Mouse (Mus musculus) gastrocnemius, postnatal 25 days (tissue): Measurements from ENCODE around the gene Pex11g. TPM values are rescaled to one million over a fixed set of nuclear protein-coding genes. Genes with fewer than 3 reads are reported as not detected.

Experiments used
- DNase-seq: peaks from one replicate; pipeline ENCODE4 v3.0.0; 2022
- total RNA-seq, 2 experiments: library from RNA; stranded (reverse); gene quantifications; 1 replicate in 1 of 2; 2 replicates in 1 of 2; pipeline ENCODE4 v1.2.3; 2021

Pex11g gene
- total RNA-seq, 2 experiments from 2014 or later: 2.5 to 3.1 TPM

DNA sequence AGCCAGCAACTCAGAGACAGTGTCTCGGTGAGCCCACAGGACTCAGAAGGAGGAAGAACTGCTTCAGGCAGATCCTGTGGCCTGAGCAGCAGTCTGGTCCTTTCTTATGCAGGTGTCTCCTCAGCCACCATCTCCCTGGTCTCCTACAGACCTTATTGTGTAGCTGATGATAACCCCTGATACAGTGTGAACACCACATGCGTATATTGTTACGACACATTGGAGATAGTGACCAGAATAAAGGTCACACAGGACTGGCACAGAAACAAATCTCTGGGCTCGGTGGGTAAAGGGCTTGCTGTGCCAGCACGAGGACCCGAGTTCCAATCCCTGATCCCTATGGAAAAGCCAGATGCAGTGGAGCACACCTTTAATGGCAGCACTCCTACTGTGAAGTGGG is 51.8 kb downstream of the Pex11g start:
- DNase-seq: no peak

DNA sequence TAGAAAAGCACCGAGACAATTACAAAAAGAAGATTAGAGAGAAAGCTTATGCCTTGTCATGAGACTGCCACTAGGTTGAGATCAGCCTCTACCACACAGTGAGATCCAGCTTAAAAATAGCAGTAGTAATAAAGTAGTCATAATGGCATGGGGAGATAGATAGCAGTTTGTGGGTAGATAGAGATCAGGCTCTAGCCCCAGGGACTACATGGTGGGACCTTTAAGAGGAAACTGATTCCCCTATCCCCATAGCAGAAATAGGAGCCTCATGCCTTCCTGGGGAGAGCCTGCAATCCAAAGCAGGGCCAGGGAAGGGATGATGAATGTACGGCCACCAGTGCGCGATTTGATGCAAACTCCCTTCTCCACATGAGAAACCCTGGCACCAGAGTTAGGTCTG is 52.2 kb downstream of the Pex11g start:
- no peak for DNase-seq

DNA sequence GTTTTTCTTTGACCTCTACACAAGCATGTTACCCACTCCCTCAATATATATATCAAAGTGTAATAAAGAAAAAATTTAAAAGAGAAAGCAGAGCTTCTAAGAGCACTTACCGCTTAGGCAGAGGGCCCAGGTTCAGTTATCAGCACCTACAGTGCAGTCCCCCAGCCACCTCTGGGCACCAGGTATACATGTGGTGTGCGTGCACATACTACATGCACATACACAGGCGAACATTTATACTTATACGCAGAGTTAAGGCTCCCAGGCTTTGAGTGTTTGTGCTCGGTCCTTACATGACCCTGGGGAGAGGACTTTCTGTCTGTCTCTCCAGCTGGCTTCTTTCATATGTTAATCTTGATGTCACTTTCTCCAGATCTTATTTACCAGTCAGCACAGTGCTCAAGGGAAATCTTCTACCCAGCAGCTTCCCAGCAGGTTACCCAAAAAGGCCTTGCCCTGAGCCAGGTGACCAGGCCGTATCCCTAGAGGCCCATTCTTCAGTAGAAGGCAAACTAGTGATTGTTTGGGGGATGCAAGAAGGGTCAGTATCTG is 52.8 kb downstream of the Pex11g start:
- no peak for DNase-seq

DNA sequence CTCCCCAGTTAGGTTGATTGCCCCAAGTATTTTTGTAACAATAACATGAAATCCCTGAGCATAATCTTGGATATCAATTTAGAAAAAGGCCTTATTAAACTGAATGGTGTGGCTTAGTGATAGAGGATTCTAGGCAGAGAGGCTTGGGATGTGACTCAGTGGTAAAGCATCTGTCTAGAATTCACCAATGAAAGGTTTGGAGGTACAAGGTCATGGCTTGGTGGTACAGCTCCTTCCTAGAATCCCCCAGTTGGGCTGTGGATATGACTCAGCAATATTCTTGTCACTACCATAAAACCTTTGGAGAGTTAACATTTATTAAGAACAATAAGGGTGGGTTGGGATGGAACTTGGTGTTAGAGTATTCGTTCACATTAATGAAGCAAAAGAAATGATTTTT is 54.7 kb downstream of the Pex11g start:
- DNase-seq: no peak

DNA sequence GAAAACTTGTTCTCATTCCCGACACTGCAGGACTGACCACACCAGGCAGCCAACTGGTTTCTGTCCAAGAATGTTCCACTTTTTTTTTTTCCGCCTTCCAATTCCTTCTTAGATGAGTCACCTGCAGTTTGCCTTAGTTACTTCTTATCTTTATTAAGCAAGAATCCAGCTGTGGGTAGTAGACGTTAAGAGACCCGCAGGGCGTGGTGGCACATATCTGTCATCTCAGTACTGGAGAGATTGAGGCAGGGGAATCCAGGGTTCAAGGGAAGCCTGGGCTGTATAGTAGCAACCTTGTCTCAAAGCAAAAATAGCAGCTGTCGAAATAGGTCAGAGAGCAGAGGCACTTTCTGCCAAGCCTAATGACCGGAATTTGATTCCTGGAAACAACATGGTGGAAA is 55.6 kb downstream of the Pex11g start:
- peak; percentile 20 for DNase-seq

DNA sequence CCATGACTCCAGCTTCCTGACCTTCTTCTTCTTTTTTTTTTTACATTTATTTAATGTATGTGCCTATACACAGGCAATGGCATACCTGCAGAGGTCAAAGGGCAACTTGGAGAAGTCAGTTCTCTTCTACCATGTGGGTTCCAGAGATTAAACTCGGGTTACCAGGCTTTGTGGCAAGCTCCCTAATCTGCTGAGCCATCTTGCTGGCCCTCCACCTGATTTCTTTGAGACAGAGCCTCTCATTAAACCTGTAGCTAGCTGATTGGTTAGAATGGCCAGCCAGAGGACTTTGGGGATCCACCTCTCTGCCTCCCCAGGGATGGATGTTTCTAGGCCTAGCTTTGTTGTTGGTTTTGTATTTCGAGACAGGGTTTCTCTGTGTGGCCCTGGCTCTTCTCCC is 56.4 kb downstream of the Pex11g start:
- no peak for DNase-seq

DNA sequence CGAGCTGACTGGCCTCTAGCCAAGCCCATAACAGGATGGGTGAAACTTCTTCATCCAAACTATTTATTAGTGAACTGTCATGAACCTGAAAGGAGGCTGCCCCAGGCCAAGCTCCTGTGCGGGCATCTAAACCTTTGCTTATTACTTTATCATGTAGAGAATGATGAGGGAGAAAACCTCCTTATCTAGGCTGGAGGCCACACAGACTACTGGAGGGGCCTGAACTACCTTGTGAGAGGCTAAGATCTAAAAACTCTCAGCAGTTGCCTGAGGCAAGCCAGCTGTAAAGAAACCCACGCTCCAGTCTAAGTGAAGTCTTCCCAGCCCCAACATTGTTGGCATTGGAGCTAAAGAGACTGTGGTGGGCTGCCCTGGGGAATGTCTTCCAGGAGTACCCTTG is 60.1 kb downstream of the Pex11g start:
- no peak for DNase-seq

Other genes with a start within 250 kb of the Pex11g start
- gene Insr, start 188.1 kb downstream of the Pex11g start, total RNA-seq: 10 to 100 TPM; 51.6 to 55.8 TPM
- under 1 TPM in 1 of 2 experiments, not detected in 1; 0.24 TPM for gene A430078G23Rik, start 114.3 kb downstream of the Pex11g start, total RNA-seq
- gene Arhgef18, start 74.7 kb downstream of the Pex11g start, total RNA-seq: 10 to 100 TPM in 1 of 2 experiments, 1 to 10 TPM in 1; 10.0 to 10.5 TPM
- gene Tex45, start 3.2 kb upstream of the Pex11g start, total RNA-seq: not detected
- gene Zfp358, start 25.5 kb upstream of the Pex11g start, total RNA-seq: 10 to 100 TPM; 24.2 to 24.6 TPM
- 10 to 100 TPM; 18.6 to 20.4 TPM for gene Mcoln1, start 32.8 kb upstream of the Pex11g start, total RNA-seq
- gene Pnpla6, start 47.7 kb upstream of the Pex11g start, total RNA-seq: 10 to 100 TPM in 1 of 2 experiments, 1 to 10 TPM in 1; 8.3 to 11.8 TPM
- not detected for gene C330021F23Rik, start 100.3 kb upstream of the Pex11g start, total RNA-seq
- under 1 TPM; 0.61 to 0.67 TPM for gene Camsap3, start 119.6 kb upstream of the Pex11g start, total RNA-seq
- 10 to 100 TPM in 1 of 2 experiments, 1 to 10 TPM in 1; 9.5 to 10.0 TPM for gene Xab2, start 153.6 kb upstream of the Pex11g start, total RNA-seq
- 100 to 1,000 TPM in 1 of 2 experiments, 10 to 100 TPM in 1; 89.9 to 106 TPM for gene Pet100, start 153.9 kb upstream of the Pex11g start, total RNA-seq
- under 1 TPM in 1 of 2 experiments, not detected in 1; 0.67 TPM for gene Pcp2, start 157.9 kb upstream of the Pex11g start, total RNA-seq
- gene Stxbp2, start 163.3 kb upstream of the Pex11g start, total RNA-seq: 1 to 10 TPM; 1.2 to 1.9 TPM
- gene Retn, start 188.1 kb upstream of the Pex11g start, total RNA-seq: 10 to 100 TPM in 1 of 2 experiments, under 1 TPM in 1; 0.97 to 24.5 TPM
- not detected for gene Mcemp1, start 198.1 kb upstream of the Pex11g start, total RNA-seq
- gene Fcor, start 204.7 kb upstream of the Pex11g start, total RNA-seq: 1 to 10 TPM in 1 of 2 experiments, not detected in 1; 7.8 TPM
- 10 to 100 TPM; 17.8 to 18.0 TPM for gene Trappc5, start 208.6 kb upstream of the Pex11g start, total RNA-seq
- gene Fcer2a, start 226.5 kb upstream of the Pex11g start, total RNA-seq: under 1 TPM; 0.23 to 0.27 TPM